Mouse (Mus musculus) adrenal gland, adult 2 months (tissue): ENCODE measurements around the gene Epb41l1. TPM values are rescaled to one million over a fixed set of nuclear protein-coding genes. Genes with fewer than 3 reads are reported as not detected.

ENCODE experiments used
- microRNA-seq, 2 experiments: library from miRNA; unstranded; fragments of <30 nt; microRNA quantifications; one replicate each; pipeline ENCODE4 v1.2.0; 2021
- polyA plus RNA-seq: library from polyadenylated mRNA; depleted of rRNA; stranded (reverse); fragments of >200 nt; gene quantifications from 2 replicates; pipeline ENCODE4 v1.2.3, GENCODE M21; 2012; rRNA removed
- total RNA-seq, 2 experiments: library from RNA; stranded (reverse); gene quantifications; 2 replicates each; pipeline ENCODE4 v1.2.3; 2021

Gene Epb41l1
- total and polyA plus RNA-seq, 3 experiments: 52.0 to 93.4 (median 81.4) TPM

Small RNAs within 50 kb of the gene (microRNA-seq; reads per million reads assigned to microRNA genes)
- 0 reads per million in 2 experiments for gene Gm22758

Other genes starting within 250 kb of the Epb41l1 start
- gene Rbm39, start 240.7 kb upstream of the Epb41l1 start, total RNA-seq: 100 to 1,000 TPM; 269 to 386 TPM
- gene Rbm39, start 240.7 kb upstream of the Epb41l1 start, polyA plus RNA-seq: 89.7 and 94.8 TPM in 2 replicates
- 10 to 100 TPM; 37.8 to 44.5 TPM for gene Phf20, start 224.4 kb upstream of the Epb41l1 start, total RNA-seq
- gene Phf20, start 224.4 kb upstream of the Epb41l1 start, polyA plus RNA-seq: 18.1 and 18.8 TPM in 2 replicates
- gene Cnbd2, start 108.6 kb upstream of the Epb41l1 start, total RNA-seq: 1 to 10 TPM; 1.7 to 2.2 TPM
- 0.59 and 0.65 TPM in 2 replicates for gene Cnbd2, start 108.6 kb upstream of the Epb41l1 start, polyA plus RNA-seq
- gene Scand1, start 108.2 kb upstream of the Epb41l1 start, total RNA-seq: 100 to 1,000 TPM; 106 to 129 TPM
- 580 and 627 TPM in 2 replicates for gene Scand1, start 108.2 kb upstream of the Epb41l1 start, polyA plus RNA-seq
- 10 to 100 TPM; 30.5 to 32.9 TPM for gene Aar2, start 126.7 kb downstream of the Epb41l1 start, total RNA-seq
- gene Aar2, start 126.7 kb downstream of the Epb41l1 start, polyA plus RNA-seq: 28.8 and 43.3 TPM in 2 replicates
- 10 to 100 TPM; 49.5 to 58.3 TPM for gene Dlgap4, start 192.8 kb downstream of the Epb41l1 start, total RNA-seq
- 87.7 and 90.7 TPM in 2 replicates for gene Dlgap4, start 192.8 kb downstream of the Epb41l1 start, polyA plus RNA-seq